Mouse (Mus musculus): ENCODE data around the gene Xrcc4. TPM values are rescaled to one million over a fixed set of nuclear protein-coding genes. Genes with fewer than 3 reads are reported as not detected.
A peak's percentile ranks its signal among the peaks of the same experiment; 100 is the strongest.
"Not testable (repeated sequence)": the region's sequence is repeated elsewhere in the genome, so short reads cannot be mapped to it uniquely, and the experiment has no call there.

Xrcc4 gene
- 1 to 10 TPM; 7.7 to 9.9 TPM for total RNA-seq (2021)
- long read RNA-seq, experiment 1, transcript Xrcc4-201 (8 exons, 1,540 nt): major isoform, 11 of 13 reads
- long read RNA-seq, experiment 1, partial matches to known transcripts: 2 of 13 reads
- long read RNA-seq, experiment 1, other reads (novel, unspliced or antisense): 0 of 13 reads
- long read RNA-seq, experiment 2, transcript Xrcc4-201 (8 exons, 1,540 nt): major isoform, 8 of 11 reads
- long read RNA-seq, experiment 2, partial matches to known transcripts: 1 of 11 reads
- long read RNA-seq, experiment 2, other reads (novel, unspliced or antisense): 2 of 11 reads

GRCm38 (mm10) chr13:90088962-90089824 lies at the start of gene Xrcc4, which contains the start of gene Tmem167:
Gene Xrcc4 (minus strand): TSS chr13:90089608.
Gene Tmem167 (plus strand): TSS chr13:90089123.
- intact Hi-C loops (cut with DNase I): no loop called here
- DNase-seq: peak; percentile 95 to 96

GRCm38 (mm10) chr13:90136156-90136910 lies 46.9 kb upstream of the Xrcc4 start:
- intact Hi-C loops (cut with DNase I): no loop called here
- DNase-seq: peak in 1 of 2 experiments; percentile 16

GRCm38 (mm10) chr13:90111681-90112080 lies 22.3 kb upstream of the Xrcc4 start:
- DNase-seq: no peak

GRCm38 (mm10) chr13:90108746-90109145 lies 19.3 kb upstream of the Xrcc4 start:
- intact Hi-C loops (cut with DNase I); DNase-seq: not testable (repeated sequence)

More at GRCm38 (mm10) chr13:90111681-90112080, 22.3 kb upstream of the Xrcc4 start:
- intact Hi-C loops (cut with DNase I): no loop called here

GRCm38 (mm10) chr13:90106139-90106538 lies 16.7 kb upstream of the Xrcc4 start:
- intact Hi-C loops (cut with DNase I): no loop called here
- no peak for DNase-seq

- intact Hi-C loops (cut with DNase I): no loop called here
- DNase-seq: no peak
Measured at GRCm38 (mm10) chr13:90101514-90101913, 12.1 kb upstream of the Xrcc4 start.

- no peak for DNase-seq
- intact Hi-C loops (cut with DNase I): no loop called here
Measured at GRCm38 (mm10) chr13:90089825-90090183, 396 bp upstream of the Xrcc4 start.

GRCm38 (mm10) chr13:90061877-90062276 lies 27.5 kb downstream of the Xrcc4 start:
- DNase-seq: no peak
- intact Hi-C loops (cut with DNase I): no loop called here

- intact Hi-C loops (cut with DNase I): no loop called here
- no peak for DNase-seq
Measured at GRCm38 (mm10) chr13:90052408-90052807, 37.0 kb downstream of the Xrcc4 start.

- no peak for DNase-seq
- intact Hi-C loops (cut with DNase I): no loop called here
Measured at GRCm38 (mm10) chr13:90051735-90052134, 37.7 kb downstream of the Xrcc4 start.

- no peak for DNase-seq
- intact Hi-C loops (cut with DNase I): no loop called here
Measured at GRCm38 (mm10) chr13:90039613-90040012, 49.8 kb downstream of the Xrcc4 start.

- intact Hi-C loops (cut with DNase I): no loop called here
Measured at GRCm38 (mm10) chr13:90032977-90033376, 56.4 kb downstream of the Xrcc4 start.

GRCm38 (mm10) chr13:90032523-90032922 lies 56.9 kb downstream of the Xrcc4 start:
- no peak for DNase-seq
- intact Hi-C loops (cut with DNase I): no loop called here

More at GRCm38 (mm10) chr13:90032977-90033376, 56.4 kb downstream of the Xrcc4 start:
- no peak for DNase-seq

- no peak for DNase-seq
- intact Hi-C loops (cut with DNase I): no loop called here
Measured at GRCm38 (mm10) chr13:90030911-90031310, 58.5 kb downstream of the Xrcc4 start.

- intact Hi-C loops (cut with DNase I): no loop called here
Measured at GRCm38 (mm10) chr13:90012620-90013019, 76.8 kb downstream of the Xrcc4 start.

GRCm38 (mm10) chr13:90012198-90012597 lies 77.2 kb downstream of the Xrcc4 start:
- DNase-seq: no peak
- intact Hi-C loops (cut with DNase I): no loop called here

More at GRCm38 (mm10) chr13:90012620-90013019, 76.8 kb downstream of the Xrcc4 start:
- no peak for DNase-seq

- intact Hi-C loops (cut with DNase I): no loop called here
- no peak for DNase-seq
Measured at GRCm38 (mm10) chr13:90011129-90011528, 78.3 kb downstream of the Xrcc4 start.

- intact Hi-C loops (cut with DNase I): no loop called here
Measured at GRCm38 (mm10) chr13:90009786-90010185, 79.6 kb downstream of the Xrcc4 start.

GRCm38 (mm10) chr13:90005561-90005960 lies 83.8 kb downstream of the Xrcc4 start:
- intact Hi-C loops (cut with DNase I): no loop called here
- no peak for DNase-seq

More at GRCm38 (mm10) chr13:90009786-90010185, 79.6 kb downstream of the Xrcc4 start:
- DNase-seq: no peak

GRCm38 (mm10) chr13:89997531-89997930 lies 91.9 kb downstream of the Xrcc4 start:
- intact Hi-C loops (cut with DNase I): no loop called here

GRCm38 (mm10) chr13:89986087-89986486 lies 103.3 kb downstream of the Xrcc4 start:
- intact Hi-C loops (cut with DNase I): no loop called here

More at GRCm38 (mm10) chr13:89997531-89997930, 91.9 kb downstream of the Xrcc4 start:
- DNase-seq: no peak

More at GRCm38 (mm10) chr13:89986087-89986486, 103.3 kb downstream of the Xrcc4 start:
- no peak for DNase-seq

Measured in gastrocnemius, postnatal 36 days (tissue).